Mouse (Mus musculus) kidney, postnatal 25 days (tissue): ENCODE measurements around the gene Gm13306.
"Not testable (repeated sequence)": the region's sequence is repeated elsewhere in the genome, so short reads cannot be mapped to it uniquely, and the experiment has no call there.

Experiments
- DNase-seq, 2 experiments: peaks; one replicate each; pipeline ENCODE4 v3.0.0; 2021; ENCODE audit warnings: mixed read lengths in 2 of 2

Gm13306 gene

DNA sequence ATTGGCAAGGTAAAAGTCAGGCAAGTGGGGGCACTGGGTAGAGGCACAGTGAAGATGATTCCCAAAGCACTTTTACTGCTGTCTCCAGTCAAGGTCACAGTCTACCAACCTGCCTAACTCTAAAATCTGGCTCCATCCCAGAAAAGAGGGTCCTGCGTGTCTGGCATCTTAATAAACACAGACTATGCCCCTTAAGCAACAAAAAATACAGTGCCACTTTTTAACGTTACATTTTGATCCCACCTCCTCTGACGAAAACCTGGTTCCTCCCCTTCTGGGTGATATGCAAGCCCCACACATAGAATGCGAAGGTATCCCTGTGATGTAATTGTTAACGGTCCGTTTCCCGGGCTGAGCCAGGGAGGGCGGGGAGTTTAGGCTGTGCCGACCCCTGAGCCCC, at the start of gene Gm13306:
Gene Gm13306 (plus strand): TSS at position 301 of the 400 bp plus-strand sequence.
- DNase-seq = not testable (repeated sequence)

DNA sequence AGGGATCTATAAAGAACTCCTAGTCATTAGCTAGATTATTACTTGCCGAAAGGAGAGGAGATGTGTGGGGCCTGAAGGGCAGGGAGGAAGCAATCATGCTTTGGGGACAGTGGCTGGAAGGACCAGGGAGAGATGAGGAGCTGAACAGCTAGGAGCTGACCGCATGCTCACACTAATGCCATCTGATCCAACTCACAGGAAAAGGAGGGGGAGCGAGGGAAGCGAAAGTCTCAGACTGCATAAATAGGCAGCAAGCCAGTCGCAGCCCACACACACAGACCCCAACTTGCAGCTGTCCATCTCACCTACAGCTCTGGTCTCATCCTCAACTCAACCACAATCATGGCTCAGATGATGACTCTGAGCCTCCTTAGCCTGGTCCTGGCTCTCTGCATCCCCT, 38.7 kb upstream of the Gm13306 start, which contains the start of gene Gm13304:
Gene Gm13304 (plus strand): TSS at position 301 of the 400 bp plus-strand sequence.
- DNase-seq = not testable (repeated sequence)

DNA sequence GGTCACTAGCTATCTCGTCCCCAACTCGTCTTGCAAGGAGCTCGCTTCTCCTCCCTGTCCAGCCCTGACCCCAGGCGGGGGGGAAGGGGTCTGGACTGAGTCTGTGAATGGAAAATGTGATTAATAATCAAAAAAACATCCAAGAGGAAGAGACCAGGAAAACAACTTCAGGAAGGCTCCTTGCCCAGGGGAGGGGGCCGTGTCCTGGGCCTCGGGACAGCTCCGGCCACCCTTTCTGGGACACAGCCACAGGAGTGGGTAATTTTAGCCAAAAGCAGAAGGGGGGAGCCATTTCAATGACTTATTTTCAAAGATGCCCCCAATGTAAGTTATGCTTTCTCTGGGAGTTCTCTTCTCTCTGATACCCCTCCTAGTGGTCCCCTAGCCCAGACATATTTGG, 15.3 kb downstream of the Gm13306 start, which contains the start of gene Gm13305:
Gene Gm13305 (minus strand): TSS at position 101 of the 400 bp plus-strand sequence.
- not testable (repeated sequence) for DNase-seq

DNA sequence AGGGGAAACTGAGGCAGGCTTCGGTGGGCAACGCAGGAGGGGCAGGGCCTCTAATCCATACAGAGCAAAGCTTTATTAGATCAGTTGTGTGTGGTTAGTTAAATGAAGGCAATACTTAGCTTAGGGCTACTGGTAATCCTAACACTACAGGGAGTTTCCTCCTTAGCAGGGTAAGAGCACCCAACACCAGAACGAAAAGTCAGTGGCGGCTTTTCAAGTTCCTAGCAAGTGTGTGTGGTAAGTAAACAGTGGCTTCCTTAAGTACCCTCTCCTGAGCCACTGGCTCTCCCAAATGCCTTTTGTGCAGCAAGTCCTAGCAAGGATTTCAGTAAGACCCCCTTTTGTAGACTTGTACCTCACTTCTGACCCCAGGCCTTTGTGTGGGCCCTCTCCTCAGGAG, 25.0 kb downstream of the Gm13306 start:
- DNase-seq = not testable (repeated sequence)

GRCm38 (mm10) chr4:42183234-42184197, 30.3 kb downstream of the Gm13306 start:
- not testable (repeated sequence) for DNase-seq

- not testable (repeated sequence) for DNase-seq
Observed at GRCm38 (mm10) chr4:42184324-42184979, 31.2 kb downstream of the Gm13306 start.

- not testable (repeated sequence) for DNase-seq
Observed at GRCm38 (mm10) chr4:42184980-42185372, 31.7 kb downstream of the Gm13306 start.
